Mouse (Mus musculus) ES-E14 (cell line): ENCODE results near the gene Ankrd2. TPM values are rescaled to one million over a fixed set of nuclear protein-coding genes. Genes with fewer than 3 reads are reported as not detected.

Experiments used
- DNase-seq: peaks from one replicate; pipeline ENCODE4 v3.0.0-alpha.2; 2013; ENCODE audit warnings: low read depth, low spot score
- H3K27ac ChIP-seq: 2 replicates; pipeline ENCODE4 v1.5.1; 2012; ENCODE audit warnings: low read depth, mild to moderate bottlenecking, low read length, moderate library complexity, mixed read lengths; ENCODE audit not compliant: poor library complexity, insufficient read depth, severe bottlenecking
- H3K36me3 ChIP-seq: 2 replicates; pipeline ENCODE4 v1.6.1; 2012; ENCODE audit warnings: mild to moderate bottlenecking, low read length, moderate library complexity, mixed read lengths; ENCODE audit not compliant: control insufficient read depth, poor library complexity, insufficient read depth, severe bottlenecking
- H3K4me1 ChIP-seq, 2 experiments: fragments of 150-350 bp in 1 of 2; sonication (generic) in 1 of 2; 2 replicates each; pipeline ENCODE4 v1.6.1; 2012; ENCODE audit warnings: low read length in 2 of 2, mild to moderate bottlenecking in 1 of 2, mixed read lengths in 1 of 2; ENCODE audit not compliant: control insufficient read depth in 2 of 2, insufficient read depth in 2 of 2, poor library complexity in 1 of 2
- H3K4me3 ChIP-seq, 2 experiments: fragments of 150-350 bp in 1 of 2; sonication (generic) in 1 of 2; 2 replicates each; pipeline ENCODE4 v1.5.1; 2012; ENCODE audit warnings: low read length in 2 of 2, low read depth in 1 of 2, mild to moderate bottlenecking in 1 of 2, mixed read lengths in 1 of 2; ENCODE audit not compliant: insufficient read depth in 1 of 2, poor library complexity in 1 of 2, severe bottlenecking in 1 of 2
- H3K9ac ChIP-seq: 2 replicates; pipeline ENCODE4 v1.6.1; 2012; ENCODE audit warnings: low read depth, mild to moderate bottlenecking, low read length, mixed read lengths; ENCODE audit not compliant: poor library complexity, insufficient read depth, severe bottlenecking
- H3K9me3 ChIP-seq: fragments of 150-350 bp; sonication (generic); 2 replicates; pipeline ENCODE4 v1.6.1; 2012; ENCODE audit warnings: low read depth, mild to moderate bottlenecking, low read length; ENCODE audit not compliant: control insufficient read depth, insufficient read depth
- CHD2 ChIP-seq: IDR thresholded peaks from 2 replicates; pipeline ENCODE4 v1.6.1; 2014; ENCODE audit warnings: mild to moderate bottlenecking, low read depth, low read length, inconsistent platforms
- HCFC1 ChIP-seq: IDR thresholded peaks from 2 replicates; pipeline ENCODE4 v1.6.1; 2012; ENCODE audit warnings: low read length, inconsistent platforms, borderline replicate concordance; ENCODE audit not compliant: insufficient read depth
- MAFK ChIP-seq: IDR thresholded peaks from 2 replicates; pipeline ENCODE4 v1.6.1; 2014; ENCODE audit warnings: mild to moderate bottlenecking, low read depth, low read length, inconsistent platforms; ENCODE audit not compliant: insufficient read depth
- ZC3H11A ChIP-seq: IDR thresholded peaks from 2 replicates; pipeline ENCODE4 v1.6.1; 2012; ENCODE audit warnings: low read depth, mild to moderate bottlenecking, inconsistent platforms, low read length, borderline replicate concordance
- ZNF384 ChIP-seq: IDR thresholded peaks from 2 replicates; pipeline ENCODE4 v1.6.1; 2012; ENCODE audit warnings: low read depth, low read length, inconsistent platforms
- in situ Hi-C, 2 experiments: fragments of 600-800 bp; cut with MboI; formaldehyde crosslinking; loops; one replicate each; pipeline ENCODE4 v1.15.1; 2025; ENCODE audit warnings: low sequenced_read_pairs in 2 of 2, inconsistent platforms in 1 of 2; ENCODE audit not compliant: unreplicated experiment in 2 of 2
- total RNA-seq: library from RNA; depleted of rRNA; stranded (reverse); fragments of 300-350 nt; gene quantifications from 2 replicates; pipeline ENCODE4 v1.2.3, GENCODE M21; 2012

The Ankrd2 gene
- total RNA-seq, 1 experiment, result 0.45 TPM

DNA sequence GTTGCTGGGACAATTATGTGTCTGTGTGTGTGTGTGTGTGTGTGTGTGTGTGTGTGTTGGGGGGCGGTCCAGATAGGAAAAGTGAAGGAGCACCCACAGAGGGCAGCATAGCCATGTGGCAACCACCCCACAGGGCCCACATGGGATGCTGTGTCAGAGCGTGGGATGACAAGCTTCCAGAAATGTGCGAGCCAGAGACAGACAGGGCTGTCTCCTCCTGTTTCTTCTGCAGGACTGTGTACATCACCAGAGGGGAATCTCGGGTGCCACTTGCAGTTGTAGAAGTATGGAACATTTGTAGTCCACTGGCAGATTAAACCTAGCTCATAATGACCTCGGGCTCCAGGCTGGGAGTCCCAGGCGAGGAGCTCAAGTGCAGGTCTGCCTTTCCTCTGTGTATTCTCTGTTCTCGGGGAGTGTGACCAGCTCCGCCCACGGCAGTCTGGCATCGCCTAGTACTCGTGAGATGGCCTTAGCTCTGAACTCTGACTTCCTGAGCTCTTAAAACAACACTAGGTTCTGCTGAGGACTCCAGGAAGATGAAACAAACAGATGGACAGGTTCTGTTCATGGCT, 832 bp upstream of the Ankrd2 start:
- TF ChIP-seq ZC3H11A (no peak), CHD2 (no peak), ZNF384 (no peak)
- no peak overlapping the region for H3K4me3 ChIP-seq
- in situ Hi-C loops, result no loop called here
- peaks cover 0 to 16% of the 10 kb centered on the region in 2 experiments; a peak in 2 of 4 replicates for H3K4me1 ChIP-seq
- no peaks in the 10 kb centered on the region for H3K9me3 ChIP-seq
- no peak overlapping the region for H3K27ac ChIP-seq
- no peak overlapping the region for H3K9ac ChIP-seq
- no peak for DNase-seq
- H3K36me3 ChIP-seq, result no peaks in the 10 kb centered on the region

DNA sequence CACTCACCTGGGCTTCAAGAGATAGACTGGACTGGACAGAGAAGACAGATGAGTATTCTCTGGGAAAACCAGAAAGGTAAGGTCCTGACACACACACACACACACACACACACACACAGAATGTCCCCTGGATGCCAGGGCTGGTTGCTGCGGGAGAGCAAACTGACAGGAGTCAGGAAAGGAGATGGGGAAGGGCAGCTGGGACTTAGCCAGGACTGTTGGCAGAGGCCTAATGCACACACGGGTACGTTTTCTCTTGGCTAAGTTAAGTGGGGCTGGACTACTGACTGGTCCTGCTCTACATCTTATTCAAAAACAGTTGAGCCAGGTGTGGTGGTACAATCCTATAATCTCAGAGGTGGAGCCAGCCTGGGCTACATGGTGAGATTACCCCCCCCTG, 557 bp downstream of the Ankrd2 start:
- in situ Hi-C loops, result no loop called here
- Histone ChIP-seq H3K27ac (no peak overlapping the region), H3K4me3 (no peak overlapping the region), H3K4me1 (peaks cover 0 to 16% of the 10 kb centered on the region in 2 experiments; a peak in 2 of 4 replicates), H3K9ac (no peak overlapping the region), H3K36me3 (no peaks in the 10 kb centered on the region), H3K9me3 (no peaks in the 10 kb centered on the region)
- DNase-seq, result no peak
- no peak for TF ChIP-seq ZC3H11A

DNA sequence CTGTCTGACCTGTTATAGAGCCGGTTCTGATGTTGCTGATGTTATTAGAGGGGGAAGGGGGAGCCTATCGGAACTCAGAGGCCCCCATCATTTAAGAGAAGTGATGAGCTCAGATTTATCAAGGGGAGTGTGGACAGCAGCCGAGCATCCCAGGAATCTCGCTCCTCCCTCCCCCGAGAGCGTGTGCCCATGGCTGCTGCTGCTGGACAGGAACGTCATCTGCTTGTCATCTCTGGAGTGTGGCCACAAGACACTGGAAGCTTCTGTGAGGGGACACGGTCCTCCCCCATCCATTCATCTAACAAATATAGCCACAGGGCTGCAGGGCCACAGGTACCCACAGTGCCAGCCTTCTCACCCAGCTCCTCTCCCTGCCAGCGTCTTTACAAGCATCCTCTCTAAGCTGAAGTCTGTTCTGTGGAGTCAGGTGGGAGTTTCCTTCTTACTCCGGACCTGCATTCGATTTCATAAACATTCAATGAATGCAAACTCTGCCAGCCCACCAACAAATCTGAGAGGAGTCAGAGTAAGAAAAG, 1.4 kb downstream of the Ankrd2 start:
- in situ Hi-C loops, result no loop called here
- peaks cover 0 to 16% of the 10 kb centered on the region in 2 experiments; a peak in 2 of 4 replicates for H3K4me1 ChIP-seq
- DNase-seq, result no peak
- H3K36me3 ChIP-seq, result no peaks in the 10 kb centered on the region
- H3K9ac ChIP-seq, result no peak overlapping the region
- TF ChIP-seq ZNF384 (no peak), CHD2 (no peak), HCFC1 (no peak), ZC3H11A (no peak), MAFK (no peak)
- H3K27ac ChIP-seq, result no peak overlapping the region
- H3K4me3 ChIP-seq, result no peak overlapping the region
- no peaks in the 10 kb centered on the region for H3K9me3 ChIP-seq

DNA sequence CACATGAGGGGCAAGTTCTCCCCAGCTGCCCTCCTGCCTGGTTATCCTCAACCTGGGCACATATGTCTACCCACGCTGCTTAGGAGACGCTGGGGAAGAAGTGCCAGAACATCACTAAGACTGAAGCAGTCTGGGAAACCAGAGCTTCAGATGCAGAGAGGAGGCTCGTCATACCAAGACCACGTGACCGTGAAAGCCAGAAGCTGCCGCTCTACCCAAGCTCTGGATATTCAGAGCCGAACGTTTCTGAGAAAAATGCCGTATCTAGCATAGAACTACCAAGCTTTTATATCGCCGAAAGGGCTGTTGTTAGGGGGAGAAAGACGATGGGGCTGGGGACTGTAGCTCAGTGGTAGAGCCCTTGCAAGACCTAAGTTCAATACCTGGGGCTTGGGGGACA, 2.5 kb downstream of the Ankrd2 start:
- in situ Hi-C loops, result no loop called here
- H3K4me1 ChIP-seq, result peaks cover 0 to 16% of the 10 kb centered on the region in 2 experiments; a peak in 2 of 4 replicates
- H3K9me3 ChIP-seq, result no peaks in the 10 kb centered on the region
- no peak for DNase-seq
- no peak overlapping the region for H3K9ac ChIP-seq
- no peak overlapping the region for H3K27ac ChIP-seq
- H3K4me3 ChIP-seq, result no peak overlapping the region
- H3K36me3 ChIP-seq, result no peaks in the 10 kb centered on the region
- TF ChIP-seq HCFC1 (no peak), CHD2 (no peak), ZC3H11A (no peak), ZNF384 (no peak), MAFK (no peak)

DNA sequence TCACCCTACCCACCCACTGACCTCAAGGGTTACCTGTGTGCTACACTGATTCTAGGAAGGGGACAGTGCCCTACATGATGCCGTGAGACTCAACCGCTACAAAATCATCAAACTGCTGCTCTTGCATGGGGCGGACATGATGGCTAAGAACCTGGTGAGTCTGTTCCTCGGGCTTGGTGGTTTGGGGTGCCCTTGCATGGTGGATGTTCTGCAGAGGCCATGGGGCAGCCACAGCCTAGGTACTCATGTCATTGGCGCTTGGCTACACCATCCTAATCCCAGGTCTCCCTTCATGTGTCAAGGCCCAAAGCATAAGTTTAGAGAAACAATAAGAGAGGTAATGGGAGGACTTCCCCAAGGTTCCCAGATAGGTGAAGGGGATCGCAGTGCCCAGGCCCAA, 8.2 kb downstream of the Ankrd2 start:
- DNase-seq, result no peak
- Histone ChIP-seq H3K27ac (no peak overlapping the region), H3K9me3 (no peaks in the 10 kb centered on the region), H3K4me3 (no peak overlapping the region), H3K4me1 (peaks cover 1 to 2% of the 10 kb centered on the region in 2 experiments; a peak in 3 of 4 replicates), H3K9ac (no peak overlapping the region), H3K36me3 (no peaks in the 10 kb centered on the region)
- in situ Hi-C loops, result no loop called here
- TF ChIP-seq MAFK (no peak), CHD2 (no peak), ZC3H11A (no peak), ZNF384 (no peak)
